Mouse (Mus musculus) cerebellum, adult 9-10 months (tissue): Measurements from ENCODE around the gene Gpr141.

Experiments used
- DNase-seq: peaks from one replicate; pipeline ENCODE4 v3.0.0; 2022

The Gpr141 gene

GRCm38 (mm10) chr13:19718954-19719353, 105.1 kb downstream of the Gpr141 start:
- no peak for DNase-seq

GRCm38 (mm10) chr13:19717201-19717600, 106.9 kb downstream of the Gpr141 start:
- no peak for DNase-seq

DNA sequence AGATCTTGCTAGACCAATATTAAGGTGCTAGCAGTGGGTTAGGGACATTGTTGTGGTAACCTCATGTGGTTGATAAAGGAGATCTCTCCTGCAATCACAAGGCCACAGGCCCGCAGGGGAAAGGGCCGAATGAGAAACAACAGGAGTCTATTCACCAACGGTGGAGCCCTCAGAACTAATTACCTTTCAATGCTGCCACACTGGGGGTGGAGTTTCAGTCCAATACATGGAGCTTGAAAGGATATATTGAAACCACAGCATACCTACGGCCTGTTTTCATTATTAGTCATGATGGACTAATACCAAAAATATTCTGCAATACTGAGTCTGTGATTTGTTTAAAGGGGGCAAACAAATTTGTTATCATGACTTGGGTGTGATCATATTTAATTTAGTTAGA, 120.3 kb downstream of the Gpr141 start:
- no peak for DNase-seq

- peak; percentile 35 for DNase-seq
These were observed 122.5 kb downstream of the Gpr141 start for GRCm38 (mm10) chr13:19701443-19702078.

DNA sequence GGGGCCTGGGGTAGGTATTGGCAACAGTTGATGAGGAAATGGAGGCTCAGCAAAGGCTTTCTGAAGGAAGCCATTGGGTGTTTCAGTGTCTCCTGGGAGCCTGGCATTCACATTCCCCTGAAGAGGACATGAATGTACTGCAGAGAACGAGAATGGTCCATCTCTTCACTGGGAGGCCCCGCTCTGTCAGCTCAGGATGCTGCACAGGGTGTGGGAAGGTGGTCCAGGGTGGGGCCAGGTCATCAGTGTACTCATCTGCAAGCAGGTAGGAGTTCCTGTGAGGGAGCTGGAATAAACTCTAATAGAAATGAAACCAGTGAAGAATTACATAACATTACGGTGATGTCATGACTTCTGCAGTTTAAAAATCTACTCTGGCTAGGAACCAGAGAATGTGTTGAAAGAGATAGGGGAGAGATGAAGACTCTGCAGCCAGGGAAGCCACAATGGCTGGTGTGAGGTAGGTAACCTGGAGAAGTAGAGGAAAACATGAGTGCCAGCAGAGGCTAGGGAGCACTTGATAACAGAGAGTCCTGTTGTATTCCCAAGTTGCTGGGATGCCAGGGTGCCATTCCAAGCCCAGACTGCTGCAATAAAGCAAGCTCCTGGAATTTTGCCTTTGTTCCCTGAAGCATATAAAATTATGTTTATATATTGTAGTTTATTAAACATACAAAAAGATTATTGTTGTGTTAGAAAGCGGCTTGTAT, 123.2 kb downstream of the Gpr141 start:
- no peak for DNase-seq
